Mouse (Mus musculus) gastrocnemius, postnatal 36 days (tissue): ENCODE measurements around the gene Fgfbp3. TPM values are rescaled to one million over a fixed set of nuclear protein-coding genes. Genes with fewer than 3 reads are reported as not detected.

Experiments
- total RNA-seq, 2 experiments: library from RNA; stranded (reverse); gene quantifications; 2 replicates each; pipeline ENCODE4 v1.2.3; 2021

The Fgfbp3 gene
- total RNA-seq, 2 experiments from 2014 or later = 1.2 TPM

Other genes with a start within 250 kb of the Fgfbp3 start
- 100 to 1,000 TPM; 226 to 705 TPM for gene Ppp1r3c, start 183.0 kb downstream of the Fgfbp3 start, total RNA-seq
- gene Tnks2, start 85.4 kb downstream of the Fgfbp3 start, total RNA-seq = 100 to 1,000 TPM; 106 to 115 TPM
- gene Btaf1, start 6.5 kb upstream of the Fgfbp3 start, total RNA-seq = 1 to 10 TPM; 7.3 to 7.9 TPM